Mouse (Mus musculus) layer of hippocampus, adult 2 months (tissue): Measurements from ENCODE around the gene E030030I06Rik. TPM values are rescaled to one million over a fixed set of nuclear protein-coding genes. Genes with fewer than 3 reads are reported as not detected.
"Not testable (repeated sequence)": the region's sequence is repeated elsewhere in the genome, so short reads cannot be mapped to it uniquely, and the experiment has no call there.

Source experiments
- DNase-seq, 2 experiments: peaks; one replicate each; pipeline ENCODE4 v3.0.0; 2022; ENCODE audit warnings: low spot score in 2 of 2
- H3K27ac ChIP-seq: fragments of 200-600 bp; 2 replicates; pipeline ENCODE4 v1.8.1; 2022
- H3K4me3 ChIP-seq: fragments of 200-600 bp; 2 replicates; pipeline ENCODE4 v1.8.1; 2022; ENCODE audit warnings: mild to moderate bottlenecking
- CTCF ChIP-seq: fragments of 200-600 bp; conservative IDR thresholded peaks from 2 replicates; pipeline ENCODE4 v1.8.1; 2022; ENCODE audit warnings: antibody characterized with exemption, mild to moderate bottlenecking, moderate library complexity
- total RNA-seq, 2 experiments: library from RNA; stranded (reverse); gene quantifications; 2 replicates each; pipeline ENCODE4 v1.2.3; 2021

E030030I06Rik gene
- total RNA-seq, 2 experiments from 2014 or later, result 0.39 TPM; not detected in 1

GRCm38 (mm10) chr10:22142926-22143325 lies 6.1 kb downstream of the E030030I06Rik start:
- no peak for TF ChIP-seq CTCF
- Histone ChIP-seq H3K27ac (no peak overlapping the region), H3K4me3 (no peak overlapping the region)
- DNase-seq, result no peak

- DNase-seq, result peak in 1 of 2 experiments; percentile 32
Measured at GRCm38 (mm10) chr10:22142194-22142593, 6.9 kb downstream of the E030030I06Rik start.

GRCm38 (mm10) chr10:22140665-22141280 lies 8.3 kb downstream of the E030030I06Rik start:
- peak; percentile 94 for TF ChIP-seq CTCF
- Histone ChIP-seq H3K4me3 (peak overlapping the region; percentile 50), H3K27ac (no peak overlapping the region)
- peak; percentile 62 to 67 for DNase-seq

More at GRCm38 (mm10) chr10:22142194-22142593, 6.9 kb downstream of the E030030I06Rik start:
- not testable (repeated sequence) for H3K27ac ChIP-seq, H3K4me3 ChIP-seq

GRCm38 (mm10) chr10:22074531-22074930 lies 74.5 kb downstream of the E030030I06Rik start:
- Histone ChIP-seq H3K27ac (no peak overlapping the region), H3K4me3 (no peak overlapping the region)
- no peak for TF ChIP-seq CTCF
- DNase-seq, result no peak

GRCm38 (mm10) chr10:22072739-22073138 lies 76.3 kb downstream of the E030030I06Rik start:
- peak; percentile 50 for TF ChIP-seq CTCF

GRCm38 (mm10) chr10:22070576-22070975 lies 78.5 kb downstream of the E030030I06Rik start:
- Histone ChIP-seq H3K27ac (no peak overlapping the region), H3K4me3 (no peak overlapping the region)
- TF ChIP-seq CTCF, result no peak
- no peak for DNase-seq

More at GRCm38 (mm10) chr10:22072739-22073138, 76.3 kb downstream of the E030030I06Rik start:
- DNase-seq, result no peak
- Histone ChIP-seq H3K27ac (no peak overlapping the region), H3K4me3 (no peak overlapping the region)

- no peak for TF ChIP-seq CTCF
- Histone ChIP-seq H3K4me3 (no peak overlapping the region), H3K27ac (no peak overlapping the region)
- DNase-seq, result no peak
Measured at GRCm38 (mm10) chr10:22070168-22070567, 78.9 kb downstream of the E030030I06Rik start.

- H3K27ac ChIP-seq, DNase-seq, H3K4me3 ChIP-seq: not testable (repeated sequence)
Measured at GRCm38 (mm10) chr10:22067979-22068378, 81.1 kb downstream of the E030030I06Rik start, which contains the start of gene 4930444G20Rik. 4930444G20Rik (minus strand) TSS chr10:22068079.

Other genes starting within 250 kb of the E030030I06Rik start
- gene 4930444G20Rik, start 81.2 kb downstream of the E030030I06Rik start, total RNA-seq, result not detected
- not detected for gene Raet1e, start 9.3 kb upstream of the E030030I06Rik start, total RNA-seq
- gene H60b, start 9.3 kb upstream of the E030030I06Rik start, total RNA-seq, result not detected
- gene Raet1d, start 211.3 kb upstream of the E030030I06Rik start, total RNA-seq, result not detected